Mouse (Mus musculus): ENCODE measurements around the gene Wfikkn2. TPM values are rescaled to one million over a fixed set of nuclear protein-coding genes. Genes with fewer than 3 reads are reported as not detected.

The Wfikkn2 gene
- polyA plus RNA-seq, 1 experiment from 2014 or later, result 3.8 TPM

- Histone ChIP-seq H3K36me3 (no peaks in the 10 kb centered on the region), H3K27me3 (no peaks in the 10 kb centered on the region), H3K9ac (replicated peaks) (no peak overlapping the region), H3K4me3 (no peak overlapping the region), H3K4me2 (replicated peaks) (no peak overlapping the region), H3K27ac (replicated peaks) (no peak overlapping the region), H3K4me1 (no peaks in the 10 kb centered on the region), H3K9me3 (no peaks in the 10 kb centered on the region)
- WGBS, result 76% methylated on average over 5 of the region's 5 CpGs
- ATAC-seq (ENCODE audit: low FRiP score, low read depth), result no peak
These were observed 9.9 kb upstream of the Wfikkn2 start for GRCm38 (mm10) chr11:94255733-94256132.

GRCm38 (mm10) chr11:94253691-94254090, 7.9 kb upstream of the Wfikkn2 start:
- Histone ChIP-seq H3K36me3 (no peaks in the 10 kb centered on the region), H3K4me3 (no peak overlapping the region), H3K9me3 (no peaks in the 10 kb centered on the region), H3K4me2 (replicated peaks) (no peak overlapping the region), H3K4me1 (no peaks in the 10 kb centered on the region), H3K27ac (replicated peaks) (no peak overlapping the region), H3K27me3 (no peaks in the 10 kb centered on the region), H3K9ac (replicated peaks) (no peak overlapping the region)
- WGBS, result 87% methylated on average over 10 of the region's 10 CpGs
- no peak for ATAC-seq (ENCODE audit: low FRiP score, low read depth)

GRCm38 (mm10) chr11:94253156-94253555, 7.4 kb upstream of the Wfikkn2 start:
- no peak for ATAC-seq (ENCODE audit: low FRiP score, low read depth)
- H3K36me3 ChIP-seq, result no peaks in the 10 kb centered on the region
- no peaks in the 10 kb centered on the region for H3K27me3 ChIP-seq
- no peak overlapping the region for H3K27ac ChIP-seq (replicated peaks)
- WGBS, result 85% methylated on average over 9 of the region's 9 CpGs
- no peaks in the 10 kb centered on the region for H3K9me3 ChIP-seq
- no peak overlapping the region for H3K4me2 ChIP-seq (replicated peaks)
- no peak overlapping the region for H3K4me3 ChIP-seq
- no peaks in the 10 kb centered on the region for H3K4me1 ChIP-seq
- no peak overlapping the region for H3K9ac ChIP-seq (replicated peaks)

- Histone ChIP-seq H3K27me3 (peaks cover 29% of the 10 kb centered on the region), H3K4me1 (peaks cover 44% of the 10 kb centered on the region), H3K4me3 (no peak overlapping the region), H3K4me2 (replicated peaks) (no peak overlapping the region), H3K9me3 (no peaks in the 10 kb centered on the region), H3K9ac (replicated peaks) (no peak overlapping the region), H3K36me3 (no peaks in the 10 kb centered on the region), H3K27ac (replicated peaks) (peak overlapping the region; percentile 57; the same call in 1 of the 2 replicates)
- WGBS, result 79% methylated on average over 8 of the region's 8 CpGs
- ATAC-seq (ENCODE audit: low FRiP score, low read depth), result no peak
These were observed 920 bp upstream of the Wfikkn2 start for GRCm38 (mm10) chr11:94246789-94247061.

- Histone ChIP-seq H3K36me3 (no peaks in the 10 kb centered on the region), H3K27me3 (peaks cover 32% of the 10 kb centered on the region), H3K4me2 (replicated peaks) (no peak overlapping the region), H3K4me3 (no peak overlapping the region), H3K9me3 (no peaks in the 10 kb centered on the region), H3K4me1 (peaks cover 50% of the 10 kb centered on the region), H3K27ac (replicated peaks) (no peak overlapping the region; the same call in 1 of the 2 replicates), H3K9ac (replicated peaks) (no peak overlapping the region)
- 62% methylated on average over 9 of the region's 9 CpGs for WGBS
- no peak for ATAC-seq (ENCODE audit: low FRiP score, low read depth)
These were observed 1.4 kb downstream of the Wfikkn2 start for GRCm38 (mm10) chr11:94244385-94244784.

GRCm38 (mm10) chr11:94243422-94244180, 2.2 kb downstream of the Wfikkn2 start:
- 32% methylated on average over 15 of the region's 15 CpGs for WGBS
- no peak for ATAC-seq (ENCODE audit: low FRiP score, low read depth)
- Histone ChIP-seq H3K27ac (replicated peaks) (peak overlapping the region; percentile 22; the same call in 1 of the 2 replicates), H3K9me3 (no peaks in the 10 kb centered on the region), H3K36me3 (no peaks in the 10 kb centered on the region), H3K9ac (replicated peaks) (no peak overlapping the region), H3K27me3 (peaks cover 32% of the 10 kb centered on the region), H3K4me3 (peak overlapping the region; percentile 22; the same call in 1 of the 2 replicates), H3K4me2 (replicated peaks) (peak overlapping the region; percentile 52), H3K4me1 (peaks cover 51% of the 10 kb centered on the region)

GRCm38 (mm10) chr11:94242760-94243421, 2.9 kb downstream of the Wfikkn2 start:
- peaks cover 32% of the 10 kb centered on the region for H3K27me3 ChIP-seq
- peak overlapping the region; percentile 22; the same call in 1 of the 2 replicates for H3K27ac ChIP-seq (replicated peaks)
- peak overlapping the region; percentile 52 for H3K4me2 ChIP-seq (replicated peaks)
- no peaks in the 10 kb centered on the region for H3K9me3 ChIP-seq
- peak overlapping the region; percentile 22 for H3K4me3 ChIP-seq
- no peaks in the 10 kb centered on the region for H3K36me3 ChIP-seq
- WGBS, result 4% methylated on average over 29 of the region's 29 CpGs
- H3K9ac ChIP-seq (replicated peaks), result no peak overlapping the region; the same call in 1 of the 2 replicates
- H3K4me1 ChIP-seq, result peaks cover 51% of the 10 kb centered on the region
- ATAC-seq (ENCODE audit: low FRiP score, low read depth), result peak; percentile 34; the same call in 1 of the 2 replicates

GRCm38 (mm10) chr11:94239706-94240105, 6.1 kb downstream of the Wfikkn2 start:
- no peaks in the 10 kb centered on the region for H3K36me3 ChIP-seq
- H3K9ac ChIP-seq (replicated peaks), result no peak overlapping the region
- peaks cover 31% of the 10 kb centered on the region for H3K27me3 ChIP-seq
- H3K9me3 ChIP-seq, result no peaks in the 10 kb centered on the region
- no peak overlapping the region for H3K4me2 ChIP-seq (replicated peaks)
- WGBS, result 27% methylated on average over 9 of the region's 9 CpGs
- peaks cover 40% of the 10 kb centered on the region for H3K4me1 ChIP-seq
- no peak overlapping the region; the same call in 1 of the 2 replicates for H3K27ac ChIP-seq (replicated peaks)
- ATAC-seq (ENCODE audit: low FRiP score, low read depth), result no peak
- H3K4me3 ChIP-seq, result no peak overlapping the region

GRCm38 (mm10) chr11:94238786-94239185, 7.0 kb downstream of the Wfikkn2 start:
- no peak for ATAC-seq (ENCODE audit: low FRiP score, low read depth)
- H3K27ac ChIP-seq (replicated peaks), result no peak overlapping the region
- H3K4me2 ChIP-seq (replicated peaks), result no peak overlapping the region
- peaks cover 28% of the 10 kb centered on the region for H3K27me3 ChIP-seq
- WGBS, result 93% methylated on average over 8 of the region's 8 CpGs
- H3K9me3 ChIP-seq, result no peaks in the 10 kb centered on the region
- H3K4me3 ChIP-seq, result no peak overlapping the region
- no peak overlapping the region for H3K9ac ChIP-seq (replicated peaks)
- H3K4me1 ChIP-seq, result peaks cover 31% of the 10 kb centered on the region
- H3K36me3 ChIP-seq, result no peaks in the 10 kb centered on the region

- ATAC-seq (ENCODE audit: low FRiP score, low read depth), result peak; percentile 79
- Histone ChIP-seq H3K36me3 (no peaks in the 10 kb centered on the region), H3K27me3 (peaks cover 3% of the 10 kb centered on the region; the same call in 1 of the 2 replicates), H3K9ac (replicated peaks) (no peak overlapping the region), H3K4me3 (no peak overlapping the region), H3K4me2 (replicated peaks) (no peak overlapping the region), H3K4me1 (peaks cover 20% of the 10 kb centered on the region; the same call in 1 of the 2 replicates), H3K27ac (replicated peaks) (peak overlapping the region; percentile 61), H3K9me3 (no peaks in the 10 kb centered on the region)
- 23% methylated on average over 3 of the region's 3 CpGs for WGBS
These were observed 9.7 kb downstream of the Wfikkn2 start for GRCm38 (mm10) chr11:94236074-94236473.

GRCm38 (mm10) chr11:94234857-94235256, 10.9 kb downstream of the Wfikkn2 start:
- no peak overlapping the region for H3K4me3 ChIP-seq
- no peak overlapping the region for H3K27ac ChIP-seq (replicated peaks)
- 92% methylated on average over 8 of the region's 8 CpGs for WGBS
- peaks cover 19% of the 10 kb centered on the region; the same call in 1 of the 2 replicates for H3K4me1 ChIP-seq
- no peak overlapping the region for H3K4me2 ChIP-seq (replicated peaks)
- no peaks in the 10 kb centered on the region for H3K36me3 ChIP-seq
- peaks cover 3% of the 10 kb centered on the region; the same call in 1 of the 2 replicates for H3K27me3 ChIP-seq
- H3K9ac ChIP-seq (replicated peaks), result no peak overlapping the region
- no peaks in the 10 kb centered on the region for H3K9me3 ChIP-seq
- ATAC-seq (ENCODE audit: low FRiP score, low read depth), result no peak

GRCm38 (mm10) chr11:94234380-94234779, 11.4 kb downstream of the Wfikkn2 start:
- 91% methylated on average over 12 of the region's 12 CpGs for WGBS
- H3K27ac ChIP-seq (replicated peaks), result no peak overlapping the region
- no peak overlapping the region for H3K9ac ChIP-seq (replicated peaks)
- ATAC-seq (ENCODE audit: low FRiP score, low read depth), result no peak
- no peak overlapping the region for H3K4me3 ChIP-seq
- no peak overlapping the region for H3K4me2 ChIP-seq (replicated peaks)
- no peaks in the 10 kb centered on the region for H3K36me3 ChIP-seq
- H3K27me3 ChIP-seq, result peaks cover 3% of the 10 kb centered on the region; the same call in 1 of the 2 replicates
- H3K9me3 ChIP-seq, result no peaks in the 10 kb centered on the region
- peaks cover 14% of the 10 kb centered on the region; the same call in 1 of the 2 replicates for H3K4me1 ChIP-seq

All from midbrain, embryonic 12.5 days (tissue).